Mouse (Mus musculus) duodenum, adult 2 months (tissue): Measurements from ENCODE around the gene Mx1. TPM values are rescaled to one million over a fixed set of nuclear protein-coding genes. Genes with fewer than 3 reads are reported as not detected.

Source experiments
- polyA plus RNA-seq: library from polyadenylated mRNA; depleted of rRNA; stranded (reverse); fragments of >200 nt; gene quantifications from 2 replicates; pipeline ENCODE4 v1.2.3, GENCODE M21; 2012; ENCODE audit warnings: low replicate concordance; rRNA removed

Mx1 gene
- 0.45 and 1.4 TPM in 2 replicates for polyA plus RNA-seq

DNA sequence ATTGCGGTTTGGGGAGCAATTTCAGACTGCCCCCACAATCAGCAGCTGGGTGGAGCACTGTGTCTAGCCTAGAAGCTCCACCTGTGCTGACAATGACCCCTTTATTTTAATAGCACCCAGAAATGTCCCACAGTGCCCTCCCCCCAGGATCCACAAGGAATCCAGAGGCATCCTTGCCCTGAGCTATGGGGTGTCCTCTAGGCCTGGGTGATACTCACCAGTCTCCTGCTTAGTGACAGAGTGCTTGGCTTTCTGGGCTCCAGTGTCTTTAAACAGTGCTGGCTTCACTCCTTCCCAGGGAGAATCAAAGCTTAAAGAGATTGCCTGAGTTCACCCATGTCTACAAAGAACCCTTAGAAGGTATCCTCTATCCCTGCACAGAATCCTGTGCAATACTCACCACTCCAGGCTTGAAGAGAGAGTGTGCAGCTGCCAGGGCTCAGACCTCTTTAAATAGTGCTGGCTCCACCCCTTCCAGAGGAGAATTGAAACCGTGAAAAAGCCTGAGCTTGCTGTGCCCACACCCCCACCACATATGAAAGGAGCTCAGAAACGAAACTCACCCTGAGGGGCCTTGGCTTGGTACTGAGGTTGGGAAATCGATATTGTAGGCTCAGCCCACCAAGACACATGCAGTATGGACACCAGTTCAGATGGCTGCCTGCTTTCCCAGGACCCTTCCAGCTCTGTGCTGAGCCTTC, at the start of gene Mx1:
Mx1 (minus strand) TSS at position 427 of the 701 bp plus-strand sequence.

Other genes starting within 250 kb of the Mx1 start
- gene Bace2, start 106.2 kb downstream of the Mx1 start, polyA plus RNA-seq: 4.1 and 9.6 TPM in 2 replicates
- 69.8 and 139 TPM in 2 replicates for gene Fam3b, start 51.9 kb upstream of the Mx1 start, polyA plus RNA-seq
- 60.1 and 192 TPM in 2 replicates for gene Tmprss2, start 148.3 kb upstream of the Mx1 start, polyA plus RNA-seq